Mouse (Mus musculus): ENCODE results near the gene Golm1. TPM values are rescaled to one million over a fixed set of nuclear protein-coding genes. Genes with fewer than 3 reads are reported as not detected.

The Golm1 gene
- polyA plus RNA-seq, 1 experiment from 2014 or later = 40.9 TPM

DNA sequence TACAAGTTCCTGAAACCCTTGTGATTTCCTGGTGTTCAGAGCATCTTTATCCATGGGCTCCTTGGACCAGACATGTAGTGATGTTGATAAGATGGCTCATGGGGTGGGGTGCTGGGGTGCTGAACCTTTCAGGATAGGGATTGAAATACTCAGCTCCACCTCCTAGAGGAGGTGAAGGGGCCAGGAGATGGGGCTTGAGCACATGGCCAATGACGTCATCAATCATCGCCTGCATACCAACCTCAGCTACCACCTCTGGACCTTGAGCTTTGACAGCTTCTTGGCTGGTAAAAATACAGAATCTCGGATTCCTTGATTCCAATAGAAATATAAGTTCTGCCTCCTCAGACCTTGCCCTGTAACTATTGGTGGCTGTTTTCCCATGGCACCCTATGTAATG lies 30.1 kb downstream of the Golm1 start:
- no peaks in the 10 kb centered on the region for H3K4me1 ChIP-seq (replicated peaks; ENCODE audit: control insufficient read depth, insufficient read depth, low read length)
- H3K9me3 ChIP-seq (ENCODE audit: control insufficient read depth, low read length) = no peaks in the 10 kb centered on the region
- H3K4me2 ChIP-seq (ENCODE audit: low read length) = no peak overlapping the region
- no peak for ATAC-seq
- peaks cover 12% of the 10 kb centered on the region; the same call in 1 of the 2 replicates for H3K36me3 ChIP-seq (ENCODE audit: control insufficient read depth, insufficient read depth)
- 94% methylated on average over 3 of the region's 3 CpGs for WGBS
- H3K9ac ChIP-seq (replicated peaks; ENCODE audit: low read depth, low read length) = no peak overlapping the region
- no peak overlapping the region for H3K27ac ChIP-seq (ENCODE audit: low read length)
- H3K27me3 ChIP-seq (replicated peaks; ENCODE audit: control insufficient read depth, insufficient read depth, low read length) = no peaks in the 10 kb centered on the region
- H3K4me3 ChIP-seq (replicated peaks; ENCODE audit: low read length) = no peak overlapping the region

DNA sequence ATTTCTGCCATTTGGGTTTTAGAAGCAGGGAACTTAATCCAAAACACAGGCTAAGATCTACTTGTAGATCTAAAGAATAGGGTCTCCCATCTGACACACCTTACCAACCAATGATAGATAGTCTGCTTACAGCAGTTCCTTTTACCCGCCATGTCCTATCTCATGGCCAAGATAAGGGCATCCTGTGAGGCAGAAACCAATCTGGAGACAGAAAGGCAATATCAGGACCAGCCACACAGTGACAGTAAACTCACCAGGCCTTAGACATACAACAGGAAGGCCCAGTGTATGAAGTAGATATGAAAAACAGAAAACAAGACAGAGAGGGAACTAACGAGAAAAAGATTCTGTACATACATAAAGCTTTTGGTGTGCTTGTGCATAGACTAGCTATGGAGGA lies 32.8 kb downstream of the Golm1 start:
- Histone ChIP-seq H3K27me3 (replicated peaks; ENCODE audit: control insufficient read depth, insufficient read depth, low read length) (no peaks in the 10 kb centered on the region), H3K9ac (replicated peaks; ENCODE audit: low read depth, low read length) (no peak overlapping the region), H3K4me3 (replicated peaks; ENCODE audit: low read length) (no peak overlapping the region), H3K9me3 (ENCODE audit: control insufficient read depth, low read length) (no peaks in the 10 kb centered on the region), H3K4me1 (replicated peaks; ENCODE audit: control insufficient read depth, insufficient read depth, low read length) (no peaks in the 10 kb centered on the region), H3K27ac (ENCODE audit: low read length) (no peak overlapping the region), H3K36me3 (ENCODE audit: control insufficient read depth, insufficient read depth) (peaks cover 6% of the 10 kb centered on the region; the same call in 1 of the 2 replicates), H3K4me2 (ENCODE audit: low read length) (no peak overlapping the region)
- no peak for ATAC-seq
- WGBS = 97% methylated on average over 2 of the region's 2 CpGs

DNA sequence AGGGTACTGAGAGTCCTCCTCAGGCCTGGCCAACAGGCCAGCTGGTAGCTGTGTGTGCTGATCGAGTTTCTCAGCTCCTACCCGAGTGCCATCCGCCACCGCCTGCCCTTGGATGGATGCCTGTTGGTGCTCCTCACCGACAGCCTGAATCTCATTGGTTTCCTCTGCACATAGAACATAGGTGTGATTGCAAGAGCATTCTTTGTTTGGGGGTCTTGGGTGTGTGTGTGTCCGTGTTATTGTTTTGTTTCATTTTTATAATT lies 35.5 kb downstream of the Golm1 start:
- no peak overlapping the region for H3K4me3 ChIP-seq (replicated peaks; ENCODE audit: low read length)
- WGBS = 91% methylated on average over 6 of the region's 6 CpGs

DNA sequence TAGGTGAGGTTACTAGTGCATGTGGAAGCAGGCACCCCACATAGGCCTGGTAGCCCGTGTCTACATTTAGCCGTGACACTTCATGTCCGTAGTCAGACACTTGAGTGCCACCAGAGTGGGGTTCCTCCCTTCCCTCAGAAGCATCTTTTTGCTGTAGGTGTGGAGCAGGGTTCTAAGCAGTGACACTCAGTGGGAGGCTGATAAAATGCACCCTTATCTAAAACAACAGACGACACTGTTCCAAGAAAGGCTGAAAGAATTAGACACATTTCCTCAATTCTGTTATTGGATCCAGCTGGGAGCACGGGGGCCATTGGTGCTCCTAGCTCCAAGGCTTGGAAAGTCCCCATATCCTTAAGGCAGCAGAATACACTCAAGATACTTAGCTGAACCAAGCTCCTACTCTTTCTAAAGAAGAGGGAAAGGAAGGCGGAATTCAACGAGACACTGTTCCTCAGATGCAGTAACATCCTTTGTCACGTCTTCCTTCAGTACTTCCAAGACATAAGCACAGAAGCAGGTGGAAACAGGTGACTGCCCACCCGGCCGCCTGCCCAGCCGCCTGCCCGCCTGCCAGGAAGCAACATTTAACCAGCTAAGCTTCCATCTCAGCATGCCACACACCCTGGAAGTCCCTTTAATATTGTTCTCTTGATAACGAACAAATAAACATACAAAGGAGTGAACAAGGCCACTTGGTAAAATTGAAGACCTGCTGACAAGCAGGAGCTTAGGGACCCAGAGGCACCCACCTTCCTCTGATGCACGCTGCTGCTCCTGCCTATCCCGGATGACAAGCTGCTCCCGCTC lies 36.0 kb downstream of the Golm1 start:
- no peak overlapping the region for H3K4me3 ChIP-seq (replicated peaks; ENCODE audit: low read length)
- no peaks in the 10 kb centered on the region for H3K9me3 ChIP-seq (ENCODE audit: control insufficient read depth, low read length)
- H3K4me2 ChIP-seq (ENCODE audit: low read length) = no peak overlapping the region
- 87% methylated on average over 16 of the region's 16 CpGs for WGBS
- no peaks in the 10 kb centered on the region for H3K4me1 ChIP-seq (replicated peaks; ENCODE audit: control insufficient read depth, insufficient read depth, low read length)
- no peak overlapping the region for H3K9ac ChIP-seq (replicated peaks; ENCODE audit: low read depth, low read length)
- ATAC-seq = no peak
- H3K36me3 ChIP-seq (ENCODE audit: control insufficient read depth, insufficient read depth) = peaks cover 15% of the 10 kb centered on the region
- no peaks in the 10 kb centered on the region for H3K27me3 ChIP-seq (replicated peaks; ENCODE audit: control insufficient read depth, insufficient read depth, low read length)
- H3K27ac ChIP-seq (ENCODE audit: low read length) = no peak overlapping the region

More for the DNA sequence above, 35.5 kb downstream of the Golm1 start:
- no peak overlapping the region for H3K9ac ChIP-seq (replicated peaks; ENCODE audit: low read depth, low read length)
- no peaks in the 10 kb centered on the region for H3K27me3 ChIP-seq (replicated peaks; ENCODE audit: control insufficient read depth, insufficient read depth, low read length)
- no peak overlapping the region for H3K4me2 ChIP-seq (ENCODE audit: low read length)
- no peak overlapping the region for H3K27ac ChIP-seq (ENCODE audit: low read length)
- no peak for ATAC-seq
- no peaks in the 10 kb centered on the region for H3K4me1 ChIP-seq (replicated peaks; ENCODE audit: control insufficient read depth, insufficient read depth, low read length)
- peaks cover 19% of the 10 kb centered on the region for H3K36me3 ChIP-seq (ENCODE audit: control insufficient read depth, insufficient read depth)
- no peaks in the 10 kb centered on the region for H3K9me3 ChIP-seq (ENCODE audit: control insufficient read depth, low read length)

DNA sequence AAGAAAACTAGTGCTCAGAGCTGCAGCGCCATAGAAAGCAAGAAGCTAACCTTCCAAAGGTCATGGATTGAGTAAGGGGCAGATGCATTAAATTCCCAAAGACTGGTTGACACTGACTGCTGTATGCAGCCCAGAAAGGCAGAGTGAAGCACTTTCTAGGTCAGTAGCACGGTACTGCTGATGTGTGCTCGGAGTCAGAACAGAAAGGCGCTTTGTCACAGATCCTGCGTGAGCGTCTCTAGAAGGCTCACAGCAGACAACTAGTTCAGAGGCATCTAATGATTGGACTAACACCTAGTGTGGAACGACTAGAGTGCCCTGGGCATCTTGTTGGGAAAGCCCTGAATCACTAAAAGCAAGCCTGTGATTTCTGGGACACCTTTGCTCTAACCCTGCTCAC lies 37.8 kb downstream of the Golm1 start:
- Histone ChIP-seq H3K27me3 (replicated peaks; ENCODE audit: control insufficient read depth, insufficient read depth, low read length) (no peaks in the 10 kb centered on the region), H3K27ac (ENCODE audit: low read length) (no peak overlapping the region), H3K9me3 (ENCODE audit: control insufficient read depth, low read length) (no peaks in the 10 kb centered on the region), H3K9ac (replicated peaks; ENCODE audit: low read depth, low read length) (no peak overlapping the region), H3K4me3 (replicated peaks; ENCODE audit: low read length) (no peak overlapping the region), H3K4me1 (replicated peaks; ENCODE audit: control insufficient read depth, insufficient read depth, low read length) (no peaks in the 10 kb centered on the region), H3K36me3 (ENCODE audit: control insufficient read depth, insufficient read depth) (peaks cover 22% of the 10 kb centered on the region), H3K4me2 (ENCODE audit: low read length) (no peak overlapping the region)
- WGBS = 94% methylated on average over 7 of the region's 7 CpGs
- ATAC-seq = no peak

DNA sequence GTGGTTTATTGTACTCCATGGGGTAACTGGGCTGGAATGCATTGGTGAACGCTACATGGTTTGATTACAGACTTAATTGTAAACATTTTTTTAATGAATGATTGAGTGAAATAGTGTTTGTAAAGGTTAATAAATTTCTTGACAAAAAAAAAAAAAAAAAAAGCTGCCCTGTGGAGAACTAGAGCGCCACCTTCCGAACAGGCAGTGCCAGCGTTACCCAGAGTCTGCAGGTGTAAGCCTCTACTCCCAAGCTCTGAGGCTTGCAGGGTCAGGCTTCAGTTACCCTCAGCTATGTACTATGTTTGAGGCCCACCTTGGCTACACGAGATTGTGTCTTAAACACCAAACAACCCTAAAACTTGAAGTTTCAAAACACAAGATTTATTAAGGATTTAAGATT lies 41.0 kb downstream of the Golm1 start:
- H3K27me3 ChIP-seq (replicated peaks; ENCODE audit: control insufficient read depth, insufficient read depth, low read length) = no peaks in the 10 kb centered on the region
- H3K27ac ChIP-seq (ENCODE audit: low read length) = no peak overlapping the region
- no peaks in the 10 kb centered on the region for H3K4me1 ChIP-seq (replicated peaks; ENCODE audit: control insufficient read depth, insufficient read depth, low read length)
- WGBS = 79% methylated on average over 5 of the region's 5 CpGs
- H3K4me2 ChIP-seq (ENCODE audit: low read length) = no peak overlapping the region
- H3K9me3 ChIP-seq (ENCODE audit: control insufficient read depth, low read length) = no peaks in the 10 kb centered on the region
- H3K9ac ChIP-seq (replicated peaks; ENCODE audit: low read depth, low read length) = no peak overlapping the region
- no peak overlapping the region for H3K4me3 ChIP-seq (replicated peaks; ENCODE audit: low read length)
- peaks cover 49% of the 10 kb centered on the region for H3K36me3 ChIP-seq (ENCODE audit: control insufficient read depth, insufficient read depth)
- ATAC-seq = no peak

DNA sequence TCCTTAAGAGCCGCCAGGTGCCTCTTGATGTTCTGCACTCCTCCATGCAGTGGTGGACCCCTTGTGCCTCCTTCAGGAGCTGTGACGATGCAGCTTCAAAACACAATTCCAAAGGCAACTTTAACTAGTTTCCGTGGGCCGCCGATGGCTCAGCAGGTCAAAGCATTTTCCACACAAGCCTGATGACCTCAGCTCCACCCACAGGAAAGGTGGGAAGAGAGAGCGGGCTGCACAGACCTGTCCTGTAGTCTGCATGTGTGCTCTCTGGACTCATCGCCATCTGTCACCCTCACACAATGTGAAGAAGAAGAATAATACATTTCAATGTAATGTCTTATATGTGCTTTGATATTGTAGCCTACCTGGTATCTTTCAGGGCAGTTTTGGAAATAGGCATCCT lies 48.9 kb downstream of the Golm1 start:
- no peaks in the 10 kb centered on the region for H3K4me1 ChIP-seq (replicated peaks; ENCODE audit: control insufficient read depth, insufficient read depth, low read length)
- H3K9ac ChIP-seq (replicated peaks; ENCODE audit: low read depth, low read length) = no peak overlapping the region
- H3K4me2 ChIP-seq (ENCODE audit: low read length) = no peak overlapping the region
- no peak overlapping the region for H3K27ac ChIP-seq (ENCODE audit: low read length)
- ATAC-seq = no peak
- H3K27me3 ChIP-seq (replicated peaks; ENCODE audit: control insufficient read depth, insufficient read depth, low read length) = no peaks in the 10 kb centered on the region
- peaks cover 59% of the 10 kb centered on the region for H3K36me3 ChIP-seq (ENCODE audit: control insufficient read depth, insufficient read depth)
- 89% methylated on average over 7 of the region's 7 CpGs for WGBS
- no peak overlapping the region for H3K4me3 ChIP-seq (replicated peaks; ENCODE audit: low read length)
- H3K9me3 ChIP-seq (ENCODE audit: control insufficient read depth, low read length) = no peaks in the 10 kb centered on the region

DNA sequence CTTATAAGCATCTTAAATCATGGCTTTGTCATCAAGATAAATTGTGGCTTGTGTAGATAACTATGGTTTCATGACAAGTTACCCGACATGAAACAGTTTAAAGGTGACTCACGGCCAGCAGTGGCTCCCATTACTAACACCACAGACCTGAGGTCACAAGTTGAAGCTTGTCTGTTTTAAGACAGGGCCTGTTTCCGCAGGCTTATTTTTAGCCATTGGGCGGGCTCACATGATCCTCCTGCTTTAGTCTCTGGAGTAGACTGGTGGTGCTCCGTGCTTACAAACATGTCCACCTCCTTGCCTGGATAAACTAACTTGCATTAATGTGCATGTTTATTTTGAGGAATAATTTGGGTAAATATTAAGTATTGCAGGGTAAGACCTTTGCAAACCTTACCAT lies 50.7 kb downstream of the Golm1 start:
- Histone ChIP-seq H3K36me3 (ENCODE audit: control insufficient read depth, insufficient read depth) (peaks cover 49% of the 10 kb centered on the region), H3K27me3 (replicated peaks; ENCODE audit: control insufficient read depth, insufficient read depth, low read length) (no peaks in the 10 kb centered on the region), H3K9ac (replicated peaks; ENCODE audit: low read depth, low read length) (no peak overlapping the region), H3K4me2 (ENCODE audit: low read length) (no peak overlapping the region), H3K9me3 (ENCODE audit: control insufficient read depth, low read length) (no peaks in the 10 kb centered on the region), H3K4me1 (replicated peaks; ENCODE audit: control insufficient read depth, insufficient read depth, low read length) (no peaks in the 10 kb centered on the region), H3K27ac (ENCODE audit: low read length) (no peak overlapping the region), H3K4me3 (replicated peaks; ENCODE audit: low read length) (no peak overlapping the region)
- WGBS = 91% methylated on average over 5 of the region's 5 CpGs
- ATAC-seq = no peak

DNA sequence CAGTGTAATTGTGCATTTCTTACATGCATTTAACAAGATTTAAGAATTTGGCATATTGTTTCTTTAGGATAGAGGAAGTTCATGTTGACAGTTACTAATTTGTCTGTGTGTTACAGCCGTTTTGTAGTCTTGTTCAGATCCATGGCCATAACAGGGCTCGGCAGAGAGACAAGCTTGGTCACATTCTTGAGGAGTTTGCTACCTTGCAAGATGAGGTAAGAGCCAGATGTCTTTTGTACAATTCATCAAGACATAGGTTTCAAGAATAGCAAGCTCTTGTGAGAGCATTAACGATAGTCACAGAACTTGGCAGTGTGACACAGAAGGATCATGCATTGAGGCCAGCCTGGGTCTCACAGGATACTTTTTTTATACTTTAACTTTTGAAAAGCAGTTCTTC lies 51.2 kb downstream of the Golm1 start:
- peaks cover 45% of the 10 kb centered on the region for H3K36me3 ChIP-seq (ENCODE audit: control insufficient read depth, insufficient read depth)
- H3K4me3 ChIP-seq (replicated peaks; ENCODE audit: low read length) = no peak overlapping the region
- no peak overlapping the region for H3K27ac ChIP-seq (ENCODE audit: low read length)
- H3K4me2 ChIP-seq (ENCODE audit: low read length) = no peak overlapping the region
- H3K4me1 ChIP-seq (replicated peaks; ENCODE audit: control insufficient read depth, insufficient read depth, low read length) = no peaks in the 10 kb centered on the region
- no peaks in the 10 kb centered on the region for H3K9me3 ChIP-seq (ENCODE audit: control insufficient read depth, low read length)
- no peaks in the 10 kb centered on the region for H3K27me3 ChIP-seq (replicated peaks; ENCODE audit: control insufficient read depth, insufficient read depth, low read length)
- H3K9ac ChIP-seq (replicated peaks; ENCODE audit: low read depth, low read length) = no peak overlapping the region
- no peak for ATAC-seq
- WGBS = 80% methylated on average over 3 of the region's 3 CpGs
